Mouse (Mus musculus) G1E (cell line): Measurements from ENCODE around the gene Dusp16.

Experiments used
- CTCF ChIP-seq: IDR thresholded peaks from 2 replicates; pipeline ENCODE4 v1.5.1; 2012; ENCODE audit warnings: low read depth, low read length, inconsistent platforms, mixed read lengths
- GATA1 ChIP-seq: IDR thresholded peaks from 2 replicates; pipeline ENCODE4 v1.6.1; 2012; ENCODE audit warnings: borderline replicate concordance, low read length, inconsistent platforms, mixed read lengths
- GATA2 ChIP-seq: IDR thresholded peaks from 2 replicates; pipeline ENCODE4 v1.6.1; 2012; ENCODE audit warnings: low read depth, low read length, inconsistent platforms, borderline replicate concordance
- POLR2AphosphoS5 ChIP-seq: IDR thresholded peaks from 2 replicates; pipeline ENCODE4 v1.6.1; 2012; ENCODE audit warnings: low read depth, low read length, inconsistent platforms; ENCODE audit not compliant: insufficient replicate concordance
- TAL1 ChIP-seq: conservative IDR thresholded peaks from 2 replicates; pipeline ENCODE4 v1.6.1; 2012; ENCODE audit warnings: low read depth, low read length, inconsistent platforms, mixed read lengths

DNA sequence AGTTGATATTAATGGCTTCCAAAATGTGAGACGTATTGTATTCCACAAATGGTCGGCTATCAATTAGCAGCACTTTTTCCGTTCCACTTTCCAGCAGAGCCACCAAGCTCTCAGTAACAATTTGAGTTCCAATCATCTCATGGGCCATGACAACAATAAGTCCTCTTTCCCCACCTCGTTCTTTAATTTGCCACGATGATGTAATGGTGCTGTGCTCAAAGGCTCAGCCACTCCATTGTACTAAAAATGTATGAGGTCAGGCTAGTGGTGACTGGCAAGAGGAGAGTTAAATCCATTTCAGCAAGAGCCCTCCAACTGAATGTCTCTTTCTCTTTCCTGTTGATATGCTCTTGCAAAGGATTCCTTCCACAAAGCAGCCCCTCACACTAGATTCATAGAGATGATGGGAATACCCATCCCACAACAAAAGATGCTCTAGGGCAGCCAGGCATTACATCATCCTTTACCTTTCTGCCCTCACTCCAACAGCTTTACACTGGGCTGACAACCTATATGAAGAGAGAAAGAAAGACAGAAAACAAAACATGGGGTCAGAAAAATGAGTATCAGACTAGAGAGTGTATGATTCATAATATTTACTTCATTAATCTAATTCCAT, 31.4 kb downstream of the Dusp16 start:
- TF ChIP-seq CTCF: no peak
- TF ChIP-seq GATA1: no peak
- no peak for TF ChIP-seq TAL1
- no peak for TF ChIP-seq GATA2
- no peak for TF ChIP-seq POLR2AphosphoS5
